Mouse (Mus musculus) lung, postnatal 4 days (tissue): Measurements from ENCODE around the gene Btbd10.

Source experiments
- DNase-seq, 2 experiments: peaks; one replicate each; pipeline ENCODE4 v3.0.0; 2021

Gene Btbd10

DNA sequence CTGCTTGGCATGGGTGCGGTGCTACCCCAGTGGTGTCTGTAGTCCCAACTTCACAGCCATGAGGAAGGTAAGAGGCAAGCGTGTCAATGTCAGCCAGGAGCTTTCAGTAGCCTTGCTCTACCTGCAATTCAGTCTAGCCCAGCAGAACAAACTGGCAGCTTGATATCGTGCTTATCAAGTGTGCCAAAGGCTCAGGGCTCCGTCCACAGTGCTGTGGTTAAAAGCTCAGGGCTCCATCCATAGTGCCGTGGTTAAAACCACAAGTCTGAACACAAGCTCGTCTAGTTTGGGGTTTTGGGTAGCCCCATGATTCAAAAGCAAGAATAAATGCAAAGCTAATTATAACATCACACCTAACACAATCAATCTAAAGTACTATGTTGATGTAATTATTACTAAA is 74.6 kb downstream of the Btbd10 start:
- no peak for DNase-seq

- DNase-seq: no peak
These were observed 77.0 kb downstream of the Btbd10 start for GRCm38 (mm10) chr7:113292193-113292592.

GRCm38 (mm10) chr7:113291741-113292140 is 77.5 kb downstream of the Btbd10 start:
- DNase-seq: no peak

- no peak for DNase-seq
These were observed 80.0 kb downstream of the Btbd10 start for GRCm38 (mm10) chr7:113289211-113289610.

DNA sequence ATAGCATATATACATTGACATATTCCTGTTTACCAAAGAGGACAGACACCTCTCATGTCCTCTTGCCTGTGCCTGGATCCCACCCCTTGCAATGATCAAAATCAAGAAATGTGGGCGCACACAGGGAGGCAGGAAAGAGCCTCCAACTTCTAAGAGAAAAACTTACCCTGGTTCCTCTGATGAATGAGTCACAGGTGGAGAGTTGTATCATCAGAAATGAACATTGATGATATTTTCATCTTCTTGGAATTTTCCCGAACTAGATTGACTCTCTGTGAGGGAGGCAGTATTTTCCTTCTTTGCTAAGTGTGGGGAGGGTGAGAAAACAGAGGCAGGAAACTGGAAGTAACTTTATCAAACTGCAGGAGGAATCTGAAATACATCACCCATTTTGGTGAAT is 83.8 kb downstream of the Btbd10 start:
- DNase-seq: no peak

DNA sequence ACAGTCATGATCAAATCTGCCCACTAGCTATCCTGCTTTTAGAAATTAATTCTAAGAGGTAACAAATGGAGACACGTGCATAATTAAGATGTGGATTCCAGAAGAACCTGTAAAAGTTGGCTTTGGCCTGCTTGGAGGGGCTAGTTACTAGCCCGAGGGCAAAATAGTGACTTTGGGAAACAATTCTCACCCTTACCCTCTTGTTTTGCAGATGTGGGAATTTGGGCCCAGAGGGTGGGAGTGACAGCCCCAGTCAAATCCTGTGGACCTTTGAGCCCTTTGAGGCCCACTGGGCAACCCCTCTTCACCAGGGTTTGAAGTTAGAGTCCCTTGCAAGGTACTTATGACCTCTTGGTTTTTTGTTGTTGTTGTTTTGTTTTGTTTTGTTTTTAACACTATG is 89.9 kb downstream of the Btbd10 start:
- no peak for DNase-seq

GRCm38 (mm10) chr7:113278493-113278892 is 90.7 kb downstream of the Btbd10 start:
- no peak for DNase-seq

GRCm38 (mm10) chr7:113277245-113277644 is 91.9 kb downstream of the Btbd10 start:
- DNase-seq: no peak

- peak in 1 of 2 experiments; percentile 27 for DNase-seq
These were observed 96.7 kb downstream of the Btbd10 start for GRCm38 (mm10) chr7:113272338-113272997.

GRCm38 (mm10) chr7:113270991-113271390 is 98.2 kb downstream of the Btbd10 start:
- no peak for DNase-seq

- DNase-seq: peak; percentile 53 to 79
These were observed 98.6 kb downstream of the Btbd10 start for GRCm38 (mm10) chr7:113270551-113270950.

GRCm38 (mm10) chr7:113269921-113270320 is 99.3 kb downstream of the Btbd10 start:
- DNase-seq: no peak

DNA sequence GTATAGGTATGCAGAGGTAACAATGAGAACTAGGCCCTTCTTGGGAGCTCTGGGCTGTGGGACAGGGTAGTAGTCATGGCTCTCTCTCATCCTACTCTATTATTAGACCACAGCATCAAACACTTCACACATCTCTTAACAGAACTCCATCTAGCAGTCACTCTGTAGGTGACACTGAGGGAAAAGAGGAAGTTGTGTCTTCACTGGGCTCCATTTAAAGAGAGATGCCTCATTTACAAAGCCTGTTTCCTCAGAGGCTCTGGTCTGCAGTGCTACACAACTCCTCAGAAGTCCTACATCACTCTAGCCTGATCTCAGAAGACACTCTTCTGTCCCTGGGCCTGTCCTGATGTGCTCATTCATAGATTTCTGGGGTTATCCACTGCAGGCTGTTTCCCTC is 100.1 kb downstream of the Btbd10 start:
- no peak for DNase-seq

DNA sequence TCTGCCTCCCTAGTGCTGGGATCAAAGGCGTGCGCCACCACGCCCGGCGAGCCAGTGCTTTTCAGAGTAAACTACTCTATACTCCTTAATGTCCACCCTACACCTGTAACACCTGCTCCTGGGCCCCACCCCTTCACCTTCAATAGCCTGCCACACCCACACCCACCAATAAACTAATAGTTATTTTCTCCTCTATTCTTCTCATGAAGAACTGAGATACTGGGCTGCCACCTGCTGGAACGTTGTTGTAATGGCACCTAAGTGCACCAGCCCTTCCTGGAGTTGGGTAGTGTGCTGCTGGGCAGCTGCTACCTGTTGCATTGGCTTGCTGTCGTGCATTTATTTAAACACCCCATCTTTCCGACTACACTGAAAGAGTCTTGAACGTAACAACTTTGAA is 100.9 kb downstream of the Btbd10 start:
- peak; percentile 54 to 76 for DNase-seq
